Mouse (Mus musculus): ENCODE data around the gene Fhdc1.

Gene Fhdc1

GRCm38 (mm10) chr3:84480006-84480897 lies at the start of gene Fhdc1:
Fhdc1 (minus strand) TSS chr3:84480429.
- DNase-seq (ENCODE audit: low read depth, low spot score), result no peak

GRCm38 (mm10) chr3:84529021-84529420 lies 48.8 kb upstream of the Fhdc1 start:
- no peak for DNase-seq (ENCODE audit: low read depth, low spot score)

- no peak for DNase-seq (ENCODE audit: low read depth, low spot score)
Observed at GRCm38 (mm10) chr3:84524952-84525351, 44.7 kb upstream of the Fhdc1 start.

- DNase-seq (ENCODE audit: low read depth, low spot score), result no peak
Observed at GRCm38 (mm10) chr3:84516163-84516562, 35.9 kb upstream of the Fhdc1 start.

- DNase-seq (ENCODE audit: low read depth, low spot score), result no peak
Observed at GRCm38 (mm10) chr3:84512774-84513515, 32.7 kb upstream of the Fhdc1 start.

GRCm38 (mm10) chr3:84505193-84505592 lies 25.0 kb upstream of the Fhdc1 start:
- DNase-seq (ENCODE audit: low read depth, low spot score), result no peak

GRCm38 (mm10) chr3:84504291-84504690 lies 24.1 kb upstream of the Fhdc1 start:
- no peak for DNase-seq (ENCODE audit: low read depth, low spot score)

- no peak for DNase-seq (ENCODE audit: low read depth, low spot score)
Observed at GRCm38 (mm10) chr3:84502101-84502500, 21.9 kb upstream of the Fhdc1 start.

- no peak for DNase-seq (ENCODE audit: low read depth, low spot score)
Observed at GRCm38 (mm10) chr3:84500491-84500890, 20.3 kb upstream of the Fhdc1 start.

GRCm38 (mm10) chr3:84497718-84498117 lies 17.5 kb upstream of the Fhdc1 start:
- DNase-seq (ENCODE audit: low read depth, low spot score), result no peak

- no peak for DNase-seq (ENCODE audit: low read depth, low spot score)
Observed at GRCm38 (mm10) chr3:84492657-84493056, 12.4 kb upstream of the Fhdc1 start.

GRCm38 (mm10) chr3:84492148-84492547 lies 11.9 kb upstream of the Fhdc1 start:
- no peak for DNase-seq (ENCODE audit: low read depth, low spot score)

GRCm38 (mm10) chr3:84488716-84489115 lies 8.5 kb upstream of the Fhdc1 start:
- no peak for DNase-seq (ENCODE audit: low read depth, low spot score)

GRCm38 (mm10) chr3:84484891-84485290 lies 4.7 kb upstream of the Fhdc1 start:
- no peak for DNase-seq (ENCODE audit: low read depth, low spot score)

GRCm38 (mm10) chr3:84484333-84484732 lies 4.1 kb upstream of the Fhdc1 start:
- no peak for DNase-seq (ENCODE audit: low read depth, low spot score)

GRCm38 (mm10) chr3:84482121-84482520 lies 1.9 kb upstream of the Fhdc1 start:
- DNase-seq (ENCODE audit: low read depth, low spot score), result no peak

GRCm38 (mm10) chr3:84481104-84481503 lies 875 bp upstream of the Fhdc1 start:
- DNase-seq (ENCODE audit: low read depth, low spot score), result no peak

- no peak for DNase-seq (ENCODE audit: low read depth, low spot score)
Observed at GRCm38 (mm10) chr3:84479293-84480005, 780 bp downstream of the Fhdc1 start.

GRCm38 (mm10) chr3:84478896-84479292 lies 1.3 kb downstream of the Fhdc1 start:
- no peak for DNase-seq (ENCODE audit: low read depth, low spot score)

GRCm38 (mm10) chr3:84478195-84478594 lies 2.0 kb downstream of the Fhdc1 start:
- DNase-seq (ENCODE audit: low read depth, low spot score), result no peak

GRCm38 (mm10) chr3:84477498-84477897 lies 2.7 kb downstream of the Fhdc1 start:
- no peak for DNase-seq (ENCODE audit: low read depth, low spot score)
